Mouse (Mus musculus): Measurements from ENCODE around the gene Cox6a1. TPM values are rescaled to one million over a fixed set of nuclear protein-coding genes. Genes with fewer than 3 reads are reported as not detected.
A peak's percentile ranks its signal among the peaks of the same experiment; 100 is the strongest.

Gene Cox6a1
- polyA plus RNA-seq, 1 experiment from 2014 or later: 1,325 TPM

DNA sequence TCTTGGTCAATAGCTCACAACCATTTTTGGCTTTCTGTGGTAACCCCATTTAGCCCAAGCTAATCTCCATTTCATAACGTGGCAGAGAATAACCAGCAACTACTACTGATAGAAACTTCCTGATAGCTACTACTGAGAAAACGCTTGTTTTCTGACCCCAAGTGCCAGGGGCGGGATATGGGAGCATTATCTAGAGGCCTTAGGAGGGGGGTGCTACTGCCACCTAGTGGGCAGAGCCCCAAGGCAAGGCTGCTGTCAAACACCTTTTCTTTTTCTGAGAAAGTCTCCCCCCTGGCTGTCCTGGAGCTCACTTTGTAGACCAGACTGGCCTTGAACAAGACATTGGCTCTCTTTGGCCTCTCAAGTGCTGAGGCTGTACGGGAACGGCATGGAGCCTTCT, 1.2 kb downstream of the Cox6a1 start:
- WGBS: 1% methylated on average over 5 of the region's 5 CpGs
- Histone ChIP-seq H3K27me3 (replicated peaks) (no peaks in the 10 kb centered on the region), H3K9ac (peak overlapping the region; percentile 98), H3K4me2 (peak overlapping the region; percentile 93), H3K4me1 (replicated peaks) (peaks cover 12% of the 10 kb centered on the region), H3K36me3 (peaks cover 44% of the 10 kb centered on the region), H3K4me3 (peak overlapping the region; percentile 97), H3K9me3 (replicated peaks) (0 out of 2 replicates have a peak, but pooled peaks cover 3% of the 10 kb centered on the region), H3K27ac (ENCODE audit: poor library complexity, severe bottlenecking) (no peak overlapping the region)
- peak; percentile 58 for ATAC-seq (ENCODE audit: insufficient number of reproducible peaks, low FRiP score)

GRCm38 (mm10) chr5:115341314-115342165, 7.2 kb downstream of the Cox6a1 start:
- H3K27me3 ChIP-seq (replicated peaks): no peaks in the 10 kb centered on the region
- H3K9me3 ChIP-seq (replicated peaks): no peaks in the 10 kb centered on the region
- peak overlapping the region; percentile 65 for H3K4me3 ChIP-seq
- peak; percentile 52; the same call in 1 of the 2 replicates for ATAC-seq (ENCODE audit: insufficient number of reproducible peaks, low FRiP score)
- WGBS: 10% methylated on average over 36 of the region's 36 CpGs
- peak overlapping the region; percentile 49 for H3K27ac ChIP-seq (ENCODE audit: poor library complexity, severe bottlenecking)
- H3K9ac ChIP-seq: peak overlapping the region; percentile 79
- peaks cover 15% of the 10 kb centered on the region for H3K4me1 ChIP-seq (replicated peaks)
- peaks cover 53% of the 10 kb centered on the region for H3K36me3 ChIP-seq
- H3K4me2 ChIP-seq: peak overlapping the region; percentile 85

DNA sequence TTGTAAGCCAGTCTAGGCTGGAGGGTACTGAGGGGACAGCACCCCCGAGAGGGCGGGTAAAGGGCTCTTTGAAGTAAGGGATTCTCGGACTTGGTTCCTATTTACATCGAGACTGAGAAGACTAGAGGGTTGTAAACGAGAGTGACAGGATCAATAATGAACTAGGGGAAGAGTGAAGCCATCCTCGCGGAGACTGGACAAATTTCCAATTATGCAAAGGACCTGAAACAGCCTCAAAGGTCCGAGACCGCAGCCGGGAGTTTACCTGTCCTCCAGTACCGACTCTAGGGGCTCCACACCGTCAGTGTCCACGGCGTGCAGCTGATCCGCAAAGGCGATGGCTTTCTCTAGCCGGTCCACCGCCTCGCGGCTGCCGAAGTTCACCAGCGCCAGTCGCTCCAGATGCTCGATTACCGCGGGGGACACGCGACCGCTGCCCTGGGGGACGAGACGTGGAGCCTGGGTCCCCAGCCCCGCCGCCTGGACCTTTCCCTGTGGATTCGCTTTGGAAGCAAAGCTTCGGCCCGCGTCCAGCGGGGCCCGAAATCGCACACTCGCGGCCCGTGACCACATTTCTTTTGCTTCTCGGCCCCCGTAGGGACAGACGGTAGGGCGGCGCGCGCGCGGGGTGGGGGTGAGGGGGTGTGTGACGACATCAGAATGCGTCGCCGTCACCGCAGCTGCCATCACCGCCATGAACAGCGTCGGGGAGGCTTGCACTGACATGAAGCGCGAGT, 8.0 kb downstream of the Cox6a1 start, which contains the start of the genes Gatc and Triap1:
TSS of gene Gatc (minus strand) at position 602 of the 737 bp plus-strand sequence.
TSS of gene Triap1 (plus strand) at position 649 of the 737 bp plus-strand sequence.
- no peaks in the 10 kb centered on the region for H3K27me3 ChIP-seq (replicated peaks)
- under 1% methylated on average over 62 of the region's 62 CpGs for WGBS
- peaks cover 15% of the 10 kb centered on the region for H3K4me1 ChIP-seq (replicated peaks)
- peak; percentile 93 for ATAC-seq (ENCODE audit: insufficient number of reproducible peaks, low FRiP score)
- peaks cover 54% of the 10 kb centered on the region for H3K36me3 ChIP-seq
- H3K4me2 ChIP-seq: peak within 1 kb of the TSS; percentile 85
- H3K9ac ChIP-seq: peak within 1 kb of the TSS; percentile 79
- peak within 1 kb of the TSS; percentile 49 for H3K27ac ChIP-seq (ENCODE audit: poor library complexity, severe bottlenecking)
- H3K4me3 ChIP-seq: peak within 1 kb of the TSS; percentile 65
- no peaks in the 10 kb centered on the region for H3K9me3 ChIP-seq (replicated peaks)

DNA sequence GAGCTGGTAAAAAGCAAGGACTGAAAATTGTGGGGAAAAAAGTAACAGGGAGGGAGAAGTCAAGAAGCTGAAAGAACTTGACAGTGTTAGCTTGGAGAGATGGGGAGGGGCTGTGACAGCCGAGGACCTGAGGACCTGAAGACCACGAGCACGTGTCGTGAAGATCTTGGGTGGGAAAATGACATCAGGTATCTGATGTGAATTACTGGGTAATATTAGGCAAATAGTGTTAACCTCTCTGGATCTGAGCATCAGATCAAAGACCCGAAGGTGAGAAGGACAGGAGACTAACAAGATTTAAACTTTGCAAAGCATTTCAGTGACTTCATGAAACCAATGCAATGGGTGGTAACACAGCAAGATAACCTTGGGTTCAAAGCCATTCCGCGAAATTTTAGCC, 8.8 kb downstream of the Cox6a1 start:
- no peak for ATAC-seq (ENCODE audit: insufficient number of reproducible peaks, low FRiP score)
- H3K36me3 ChIP-seq: peaks cover 53% of the 10 kb centered on the region
- H3K27ac ChIP-seq (ENCODE audit: poor library complexity, severe bottlenecking): no peak overlapping the region
- peaks cover 15% of the 10 kb centered on the region for H3K4me1 ChIP-seq (replicated peaks)
- peak overlapping the region; percentile 65 for H3K4me3 ChIP-seq
- no peaks in the 10 kb centered on the region for H3K9me3 ChIP-seq (replicated peaks)
- 20% methylated on average over 7 of the region's 7 CpGs for WGBS
- H3K4me2 ChIP-seq: peak overlapping the region; percentile 85
- no peaks in the 10 kb centered on the region for H3K27me3 ChIP-seq (replicated peaks)
- peak overlapping the region; percentile 49 for H3K9ac ChIP-seq

DNA sequence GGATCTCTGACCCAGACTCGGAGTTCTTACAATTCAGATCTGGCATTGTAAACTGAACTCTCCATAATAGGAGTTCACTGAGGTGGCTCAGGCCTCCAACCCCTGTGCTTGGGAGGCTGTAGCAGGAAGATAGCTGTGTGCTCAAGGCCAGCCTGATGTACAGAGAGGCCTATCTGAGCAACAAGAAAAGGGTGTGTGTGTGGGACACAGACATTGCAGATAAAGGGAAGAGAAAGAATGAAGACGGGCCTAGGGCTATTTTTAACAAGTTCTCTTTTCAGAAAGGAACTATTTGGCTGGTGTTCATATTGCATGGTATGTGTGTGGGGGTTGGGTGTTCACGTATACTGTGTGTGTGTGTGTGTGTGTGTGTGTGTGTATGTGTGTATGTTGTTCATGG, 15.2 kb downstream of the Cox6a1 start:
- Histone ChIP-seq H3K4me3 (no peak overlapping the region), H3K27ac (ENCODE audit: poor library complexity, severe bottlenecking) (no peak overlapping the region; the same call in 1 of the 2 replicates), H3K36me3 (peaks cover 74% of the 10 kb centered on the region), H3K4me1 (replicated peaks) (peaks cover 33% of the 10 kb centered on the region), H3K4me2 (no peak overlapping the region), H3K9me3 (replicated peaks) (no peaks in the 10 kb centered on the region), H3K27me3 (replicated peaks) (no peaks in the 10 kb centered on the region), H3K9ac (no peak overlapping the region)
- peak; percentile 74; the same call in 1 of the 2 replicates for ATAC-seq (ENCODE audit: insufficient number of reproducible peaks, low FRiP score)
- 53% methylated on average over 3 of the region's 3 CpGs for WGBS

DNA sequence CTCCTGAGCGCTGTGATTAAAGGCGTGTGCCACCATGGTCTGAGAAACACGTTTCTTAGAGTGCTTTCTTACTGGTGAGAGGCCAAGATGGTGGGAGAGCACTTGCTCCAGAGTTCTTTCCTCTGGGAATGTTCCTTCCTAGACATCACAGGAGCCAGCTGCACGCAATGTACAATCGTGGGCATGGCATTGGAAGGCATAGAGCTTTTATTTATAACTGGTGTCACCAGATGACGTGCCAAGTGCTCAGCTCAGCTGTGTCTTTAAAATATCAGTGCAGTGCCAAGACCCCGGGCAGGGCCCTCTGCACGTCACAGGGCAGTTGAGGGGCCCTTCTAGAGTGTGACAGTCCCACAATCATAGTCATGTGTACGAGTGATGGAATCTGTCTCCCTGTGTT, 17.8 kb downstream of the Cox6a1 start:
- H3K27ac ChIP-seq (ENCODE audit: poor library complexity, severe bottlenecking): no peak overlapping the region
- no peak overlapping the region for H3K4me2 ChIP-seq
- no peak overlapping the region for H3K9ac ChIP-seq
- H3K27me3 ChIP-seq (replicated peaks): no peaks in the 10 kb centered on the region
- ATAC-seq (ENCODE audit: insufficient number of reproducible peaks, low FRiP score): no peak
- no peaks in the 10 kb centered on the region for H3K9me3 ChIP-seq (replicated peaks)
- H3K36me3 ChIP-seq: peaks cover 59% of the 10 kb centered on the region
- peaks cover 41% of the 10 kb centered on the region for H3K4me1 ChIP-seq (replicated peaks)
- H3K4me3 ChIP-seq: no peak overlapping the region
- WGBS: 79% methylated on average over 9 of the region's 9 CpGs

DNA sequence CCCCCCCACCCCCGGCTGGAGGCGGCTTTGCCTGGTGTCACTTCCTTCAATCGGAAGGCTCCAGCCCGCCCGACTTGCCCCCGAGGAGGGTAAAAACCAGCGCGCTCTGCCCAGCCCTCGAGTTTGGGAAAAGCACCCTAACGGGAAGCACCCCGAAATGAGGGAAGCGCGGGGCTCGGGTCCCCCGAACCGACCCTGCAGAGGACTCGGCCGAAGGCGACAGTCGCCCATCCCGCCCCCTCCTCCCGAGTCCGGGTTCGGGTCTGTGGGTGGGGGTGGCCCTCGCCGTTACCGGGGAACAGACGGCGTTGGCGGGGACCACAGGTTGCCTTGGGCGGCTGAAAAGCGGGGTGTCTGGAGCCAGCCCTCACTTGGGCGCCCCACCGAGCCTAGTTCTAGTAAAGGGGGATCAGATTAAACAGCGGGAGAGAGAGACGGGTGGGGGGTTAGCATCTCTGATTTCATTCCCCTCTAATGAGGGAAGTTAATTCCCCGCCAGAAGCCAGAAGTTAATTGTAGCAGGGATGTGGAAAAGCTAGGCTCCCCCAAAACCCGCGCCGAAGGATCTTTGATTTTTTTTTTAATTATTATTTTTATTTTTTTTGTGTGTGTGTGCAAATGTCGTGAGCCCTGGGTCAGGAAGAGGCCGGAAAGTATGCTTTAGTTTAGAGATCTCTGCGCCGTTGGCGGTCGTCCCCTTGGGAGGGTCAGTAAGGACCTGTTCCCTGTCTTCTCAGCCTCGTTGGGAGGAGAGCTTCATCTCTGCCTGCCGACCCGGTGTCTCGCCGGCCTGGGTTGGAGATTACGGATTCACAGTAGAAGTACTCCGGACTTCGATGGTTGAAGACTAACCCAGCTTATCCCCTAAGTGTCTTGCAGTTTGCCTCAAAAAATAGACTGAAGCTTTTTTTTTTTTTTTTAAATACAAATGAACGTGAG, 20.9 kb downstream of the Cox6a1 start:
- Histone ChIP-seq H3K27ac (ENCODE audit: poor library complexity, severe bottlenecking) (peak overlapping the region; percentile 84), H3K4me2 (peak overlapping the region; percentile 96), H3K4me3 (peak overlapping the region; percentile 100), H3K36me3 (peaks cover 28% of the 10 kb centered on the region), H3K9me3 (replicated peaks) (no peaks in the 10 kb centered on the region), H3K4me1 (replicated peaks) (peaks cover 40% of the 10 kb centered on the region), H3K9ac (peak overlapping the region; percentile 100), H3K27me3 (replicated peaks) (no peaks in the 10 kb centered on the region)
- no peak for ATAC-seq (ENCODE audit: insufficient number of reproducible peaks, low FRiP score)
- WGBS: under 1% methylated on average over 52 of the region's 55 CpGs

- Histone ChIP-seq H3K27me3 (replicated peaks) (no peaks in the 10 kb centered on the region), H3K36me3 (peaks cover 20% of the 10 kb centered on the region), H3K4me2 (peak within 1 kb of the TSS; percentile 96), H3K9ac (peak within 1 kb of the TSS; percentile 100), H3K4me1 (replicated peaks) (peaks cover 40% of the 10 kb centered on the region), H3K4me3 (peak within 1 kb of the TSS; percentile 100), H3K27ac (ENCODE audit: poor library complexity, severe bottlenecking) (peak within 1 kb of the TSS; percentile 84), H3K9me3 (replicated peaks) (no peaks in the 10 kb centered on the region)
- peak; percentile 93 for ATAC-seq (ENCODE audit: insufficient number of reproducible peaks, low FRiP score)
- under 1% methylated on average over 87 of the region's 97 CpGs for WGBS
Measured at GRCm38 (mm10) chr5:115326875-115327609, 21.7 kb downstream of the Cox6a1 start, which contains the start of gene Srsf9. Gene Srsf9, plus strand, starts transcription at chr5:115327177.

GRCm38 (mm10) chr5:115326256-115326831, 22.4 kb downstream of the Cox6a1 start:
- H3K4me2 ChIP-seq: peak overlapping the region; percentile 96
- 14% methylated on average over 11 of the region's 11 CpGs for WGBS
- H3K9me3 ChIP-seq (replicated peaks): no peaks in the 10 kb centered on the region
- H3K9ac ChIP-seq: peak overlapping the region; percentile 83
- H3K27ac ChIP-seq (ENCODE audit: poor library complexity, severe bottlenecking): peak overlapping the region; percentile 84
- ATAC-seq (ENCODE audit: insufficient number of reproducible peaks, low FRiP score): peak; percentile 65
- H3K27me3 ChIP-seq (replicated peaks): no peaks in the 10 kb centered on the region
- H3K4me3 ChIP-seq: peak overlapping the region; percentile 100
- H3K36me3 ChIP-seq: peaks cover 13% of the 10 kb centered on the region
- peaks cover 38% of the 10 kb centered on the region for H3K4me1 ChIP-seq (replicated peaks)
